Mouse (Mus musculus) G1E-ER4 (cell line): ENCODE measurements around the gene Raver2. TPM values are rescaled to one million over a fixed set of nuclear protein-coding genes. Genes with fewer than 3 reads are reported as not detected.

Experiments
- GATA1 ChIP-seq: IDR thresholded peaks from one replicate; pipeline ENCODE4 v1.8.0; 2012; ENCODE audit warnings: low read length, inconsistent platforms
- polyA plus RNA-seq: library from polyadenylated mRNA; stranded (reverse); fragments of >175 nt; gene quantifications from 2 replicates; pipeline ENCODE4 v1.2.3, GENCODE M21; 2012

Gene Raver2
- polyA plus RNA-seq, 1 experiment, result not detected

DNA sequence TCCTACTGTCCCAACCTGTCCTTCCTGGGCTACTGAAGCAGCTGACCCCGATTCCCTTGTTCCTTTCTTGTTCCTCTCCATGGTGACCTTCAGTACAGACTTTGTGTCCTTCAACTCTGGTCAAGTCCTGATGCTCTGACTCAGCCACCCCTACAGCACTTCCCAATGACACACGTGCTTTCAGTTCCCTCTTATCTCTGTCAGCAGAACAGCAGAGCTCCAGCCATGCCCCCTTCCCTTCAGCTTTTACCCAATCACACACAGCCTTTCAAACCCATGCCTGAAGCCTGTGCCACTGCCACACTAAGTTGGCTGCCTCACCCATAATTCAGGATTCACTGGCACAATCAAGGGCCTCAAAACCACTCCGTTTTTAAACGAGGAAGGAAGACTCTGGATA is 86.8 kb downstream of the Raver2 start:
- TF ChIP-seq GATA1, result no peak

DNA sequence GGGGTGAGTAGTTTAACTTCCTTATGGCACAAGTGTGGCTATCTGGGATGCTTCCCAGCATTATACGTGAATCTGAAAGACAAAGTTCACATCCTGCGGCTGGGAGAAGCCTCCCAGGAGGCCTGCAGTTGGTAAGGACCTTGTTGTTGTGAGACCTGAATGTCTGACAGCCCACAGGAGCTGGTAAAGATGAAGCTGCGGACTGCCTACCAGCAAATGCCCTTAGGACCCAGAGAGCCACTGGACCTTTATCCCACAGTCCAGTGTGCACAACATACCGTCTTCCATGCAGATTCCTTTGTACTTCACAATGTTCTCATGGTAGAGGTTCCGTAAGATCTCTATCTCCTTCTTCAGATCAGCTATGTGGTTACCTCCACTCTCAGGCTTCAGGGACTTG is 88.7 kb downstream of the Raver2 start:
- TF ChIP-seq GATA1, result no peak

DNA sequence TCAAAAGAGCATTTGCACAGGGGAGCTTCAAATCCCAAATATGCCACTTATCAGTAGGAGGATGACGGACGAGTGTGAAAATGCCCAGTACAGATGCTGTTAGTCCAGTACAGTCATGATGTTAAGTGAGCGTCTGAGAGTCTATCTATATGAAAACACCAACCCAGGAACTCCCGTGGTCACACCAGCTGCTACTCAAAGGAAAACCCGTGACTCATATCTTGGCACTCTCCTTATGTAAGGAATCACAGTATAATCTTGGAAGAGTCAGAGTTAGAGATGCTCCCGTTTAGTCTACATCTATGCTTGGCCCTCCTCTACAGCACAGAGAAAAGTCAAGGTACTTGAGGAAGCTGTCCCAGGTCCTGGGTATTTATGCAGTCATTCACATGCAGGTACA is 89.5 kb downstream of the Raver2 start:
- no peak for TF ChIP-seq GATA1

DNA sequence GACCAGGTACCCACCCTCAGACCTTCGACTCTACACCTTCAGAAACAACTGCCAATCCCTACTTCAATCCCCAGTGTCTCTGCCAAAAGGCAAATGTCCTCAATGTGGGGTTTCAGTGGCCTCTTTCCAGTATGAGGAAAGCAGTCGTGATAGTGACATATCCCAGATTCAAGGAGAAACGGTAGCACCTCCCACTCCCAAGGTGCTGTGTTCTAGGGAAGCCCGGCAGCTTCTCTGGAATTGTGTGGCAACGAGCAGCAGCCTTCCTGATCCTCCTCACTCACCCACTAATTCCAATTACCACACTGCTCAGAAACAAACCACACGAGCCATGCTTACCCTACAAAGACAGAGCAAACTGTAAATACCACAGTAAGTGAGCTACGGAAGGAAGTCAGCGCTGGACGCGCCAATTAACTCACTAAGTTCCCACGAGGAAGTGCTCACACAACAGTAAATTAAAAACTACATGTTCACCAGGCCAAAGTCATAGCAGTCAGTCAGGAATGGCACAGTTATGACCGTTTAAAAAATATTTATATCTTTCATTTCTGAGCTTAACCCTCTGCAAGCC is 90.5 kb downstream of the Raver2 start:
- TF ChIP-seq GATA1, result no peak

DNA sequence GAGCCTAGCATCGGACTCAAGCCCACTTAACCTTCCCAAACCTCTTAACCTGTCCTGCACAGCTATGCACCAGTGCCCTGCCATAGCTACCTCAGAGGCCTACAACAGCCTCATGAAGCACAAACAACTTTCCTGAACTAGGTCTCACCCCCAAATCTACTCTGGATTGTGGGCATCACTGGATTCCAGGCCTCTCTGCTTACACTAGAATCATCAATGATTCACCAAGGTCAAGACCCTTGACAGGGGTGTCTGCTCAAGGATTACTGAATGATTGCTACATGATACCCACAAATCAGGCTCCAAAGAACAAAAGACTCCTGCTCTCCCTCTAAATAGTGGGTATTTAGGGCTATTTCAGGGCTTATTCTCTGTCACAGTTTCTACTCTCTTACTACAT is 92.0 kb downstream of the Raver2 start:
- TF ChIP-seq GATA1, result no peak

DNA sequence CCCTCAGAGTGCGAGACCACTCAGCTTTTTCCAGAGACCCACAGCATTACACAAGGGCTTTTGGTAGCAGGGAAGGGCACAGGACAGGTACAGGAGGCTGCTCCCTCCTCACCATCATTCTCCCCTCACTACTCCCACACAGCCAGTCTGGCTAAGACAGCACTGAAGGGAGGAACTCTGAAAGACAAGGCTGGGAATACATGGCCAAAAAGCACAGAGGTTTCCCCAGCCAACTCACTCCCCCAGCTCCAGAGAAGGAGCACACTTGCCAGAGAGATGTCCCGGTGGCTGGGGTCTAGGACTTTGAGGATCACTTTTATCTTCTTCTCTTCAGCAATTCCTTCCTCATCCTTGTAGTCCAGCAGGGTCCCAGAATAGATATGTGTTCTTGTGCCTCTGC is 95.4 kb downstream of the Raver2 start:
- TF ChIP-seq GATA1, result no peak

DNA sequence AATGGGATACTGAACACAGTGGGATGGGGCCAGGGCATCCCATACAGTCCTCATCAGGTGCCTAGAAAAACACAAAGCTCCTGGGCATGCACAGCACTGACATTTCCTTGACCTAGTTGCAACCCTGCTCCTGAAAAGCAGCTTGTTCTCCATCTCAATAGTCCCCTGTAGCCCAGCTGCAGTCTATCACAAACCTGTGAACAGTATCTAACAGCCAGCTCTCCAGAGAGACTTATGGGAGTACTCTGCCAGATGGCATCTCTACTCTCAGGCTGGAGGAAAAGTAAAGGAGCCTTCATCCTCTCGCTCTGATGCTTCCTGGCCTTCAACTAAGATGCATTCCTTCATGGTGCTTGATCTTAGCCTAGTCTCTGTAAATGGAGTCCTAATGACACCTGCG is 95.9 kb downstream of the Raver2 start:
- no peak for TF ChIP-seq GATA1

DNA sequence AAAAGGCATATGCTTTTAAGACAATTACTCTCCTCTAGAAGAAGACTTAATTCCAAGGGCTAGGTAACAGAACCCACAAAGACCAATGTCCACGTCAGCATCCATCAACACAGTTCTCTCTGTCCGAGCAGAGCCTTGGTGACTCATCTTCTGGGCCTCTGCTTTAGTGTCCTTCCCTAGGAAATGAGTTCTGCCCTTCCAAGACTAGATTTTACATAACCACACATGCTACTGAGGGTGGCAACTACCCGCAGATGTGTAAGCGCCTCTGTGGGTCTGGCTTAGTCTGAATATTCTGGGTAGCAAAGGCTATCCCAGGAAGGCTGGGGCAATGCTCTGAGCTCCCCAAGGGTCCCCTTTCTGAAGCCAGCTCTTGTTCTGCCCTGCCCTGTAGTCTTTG is 97.0 kb downstream of the Raver2 start:
- TF ChIP-seq GATA1, result no peak

DNA sequence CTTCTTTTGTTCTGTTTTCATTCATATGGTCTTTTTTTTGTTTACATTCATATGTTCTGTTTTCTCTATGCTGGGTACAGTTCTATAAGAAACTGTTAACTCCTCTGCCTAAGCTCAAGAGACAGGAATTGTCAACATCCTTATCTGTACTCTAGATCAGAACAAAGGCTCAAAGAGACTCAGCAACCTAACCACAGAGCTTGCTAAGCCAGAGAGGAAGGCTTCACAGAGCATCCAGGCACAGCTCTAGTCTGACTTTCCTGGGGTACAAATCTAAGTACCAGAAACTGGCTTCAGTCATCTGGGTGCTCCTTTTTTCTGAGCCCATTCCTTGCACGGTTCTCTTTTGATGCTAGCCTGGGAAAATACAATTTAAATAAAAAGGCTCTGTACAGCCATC is 99.0 kb downstream of the Raver2 start:
- TF ChIP-seq GATA1, result no peak

DNA sequence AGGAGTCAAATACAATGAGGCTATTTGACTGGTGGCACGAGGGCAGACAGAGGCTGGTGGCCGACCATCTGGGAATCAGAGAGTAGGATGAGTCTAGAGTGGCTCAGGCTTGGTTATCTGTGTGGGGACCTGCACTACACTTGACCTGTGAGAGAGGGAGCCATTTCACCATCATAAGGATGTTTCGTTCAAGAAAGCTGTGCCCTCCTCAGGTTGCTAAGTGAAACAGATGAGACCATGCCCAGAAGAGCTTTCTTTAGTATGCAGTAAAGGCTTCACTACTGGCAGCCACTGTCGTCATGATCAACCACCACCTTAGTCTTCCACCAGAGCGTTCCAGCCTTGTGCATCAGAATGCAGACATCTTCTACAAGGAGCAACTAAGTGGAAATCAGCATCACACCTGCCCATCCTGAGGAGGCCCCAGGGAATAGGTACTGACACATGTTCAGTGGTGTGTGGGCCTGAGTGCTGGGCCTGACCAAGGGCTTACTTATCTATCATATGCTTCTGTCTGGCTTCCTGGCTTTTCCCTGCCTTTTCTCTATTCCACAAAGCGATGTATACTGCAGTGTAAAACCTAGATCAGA is 99.5 kb downstream of the Raver2 start:
- no peak for TF ChIP-seq GATA1

DNA sequence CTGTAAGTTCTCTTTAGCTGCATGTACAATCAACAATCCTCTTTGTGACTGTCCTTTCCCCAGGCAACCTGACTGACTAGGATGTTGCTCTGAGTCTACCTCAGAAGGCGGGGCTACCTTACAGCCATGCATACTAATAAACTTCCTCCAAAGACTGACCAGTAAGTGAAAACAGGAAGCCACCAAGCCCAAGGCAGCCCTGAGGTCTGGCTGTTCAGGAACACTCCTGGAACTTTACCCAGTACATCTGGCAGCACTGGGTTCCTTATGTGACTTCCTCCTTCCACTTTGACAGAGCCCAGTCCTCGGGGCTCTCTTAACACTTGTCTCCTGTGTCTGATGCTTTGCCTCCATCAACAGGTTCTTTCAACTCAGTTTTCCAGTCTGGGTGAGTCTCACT is 104.0 kb downstream of the Raver2 start:
- TF ChIP-seq GATA1, result no peak

DNA sequence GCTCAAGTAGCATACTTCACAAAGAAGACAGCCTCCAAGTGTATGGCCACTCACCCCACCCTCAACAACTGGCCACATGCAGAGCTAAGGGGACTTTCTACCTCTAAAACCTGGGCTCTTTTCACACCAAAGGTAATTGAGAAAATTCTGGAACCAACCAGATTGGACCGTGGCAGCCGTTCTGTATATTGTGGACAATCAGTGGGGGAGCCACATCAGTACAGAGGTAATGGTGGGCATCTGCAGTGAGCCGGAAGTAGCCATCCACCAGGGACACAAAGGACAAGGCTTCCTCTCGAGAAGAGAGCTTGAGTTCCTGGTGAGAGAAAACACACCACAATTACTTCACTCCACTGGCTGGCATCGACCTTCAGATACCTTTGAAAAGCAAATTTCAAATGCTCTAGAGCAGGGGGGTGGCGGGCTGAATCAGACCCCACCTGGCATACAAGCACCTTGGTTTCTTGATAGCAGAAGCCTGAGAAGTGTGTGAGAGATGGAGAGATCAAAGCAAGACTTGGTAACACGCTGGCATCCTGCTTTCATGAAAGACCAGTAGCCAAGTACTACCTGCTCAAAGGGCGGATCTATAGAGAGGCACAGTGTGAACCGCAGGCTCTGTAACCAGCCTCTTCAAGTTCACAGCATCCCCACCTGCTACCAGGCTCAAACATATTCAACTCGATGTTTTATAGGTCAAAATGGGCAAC is 106.3 kb downstream of the Raver2 start:
- no peak for TF ChIP-seq GATA1

DNA sequence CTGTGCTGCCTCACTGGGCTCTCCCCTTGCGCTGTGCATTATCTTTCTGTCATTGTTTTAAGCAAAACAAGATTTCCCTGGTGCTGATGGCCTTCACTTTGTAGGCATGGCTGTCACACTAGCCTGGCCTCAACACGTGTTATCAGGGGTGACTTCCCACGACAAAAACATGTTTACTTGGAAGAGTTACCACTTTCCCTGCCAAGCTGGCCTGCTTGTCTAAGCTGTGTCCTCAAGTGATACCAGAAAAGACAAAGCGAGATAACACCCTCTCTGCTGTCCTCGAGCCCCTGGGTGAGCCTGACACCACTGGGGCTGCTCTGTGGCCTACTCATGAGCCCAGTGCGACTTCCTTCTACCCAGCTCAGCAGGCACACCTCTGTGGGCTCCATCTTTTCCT is 107.3 kb downstream of the Raver2 start:
- no peak for TF ChIP-seq GATA1

DNA sequence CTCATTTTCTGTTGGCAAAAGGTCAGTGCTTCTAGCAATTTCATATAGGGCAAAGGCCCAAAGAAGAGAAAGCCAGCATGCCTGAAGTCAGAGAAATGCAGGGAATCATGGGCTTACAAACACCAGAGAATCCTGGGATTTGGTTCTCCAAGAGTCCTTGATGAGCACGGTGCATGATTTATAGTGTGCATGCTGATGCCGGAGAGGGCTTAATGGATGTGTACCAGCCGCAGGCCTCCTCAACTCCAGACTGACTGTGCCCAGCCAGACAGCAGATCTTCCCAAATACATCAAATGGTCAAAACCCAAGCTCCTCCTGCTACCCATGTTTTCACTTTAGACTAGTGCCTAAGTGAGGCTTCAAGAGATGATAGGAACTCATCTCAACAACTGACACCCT is 109.0 kb downstream of the Raver2 start:
- no peak for TF ChIP-seq GATA1

DNA sequence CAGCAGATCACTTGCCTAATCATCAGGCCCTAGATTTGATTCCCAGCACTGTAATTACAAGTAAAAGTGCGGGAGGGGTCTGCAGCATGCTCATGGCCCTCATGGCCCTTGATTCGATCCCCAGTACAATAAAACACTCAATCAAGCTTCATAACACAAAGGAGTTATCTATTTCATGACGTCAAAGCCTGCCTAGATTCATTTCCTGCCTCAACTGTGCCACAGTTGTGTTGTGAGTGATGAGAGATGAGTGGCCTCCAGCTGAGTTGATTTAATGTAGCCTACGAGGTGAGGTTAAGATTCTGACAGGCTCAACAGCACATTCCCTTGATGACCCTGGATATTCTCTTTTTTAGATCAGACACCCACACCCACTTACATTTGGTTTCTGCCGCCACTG is 110.3 kb downstream of the Raver2 start:
- no peak for TF ChIP-seq GATA1

DNA sequence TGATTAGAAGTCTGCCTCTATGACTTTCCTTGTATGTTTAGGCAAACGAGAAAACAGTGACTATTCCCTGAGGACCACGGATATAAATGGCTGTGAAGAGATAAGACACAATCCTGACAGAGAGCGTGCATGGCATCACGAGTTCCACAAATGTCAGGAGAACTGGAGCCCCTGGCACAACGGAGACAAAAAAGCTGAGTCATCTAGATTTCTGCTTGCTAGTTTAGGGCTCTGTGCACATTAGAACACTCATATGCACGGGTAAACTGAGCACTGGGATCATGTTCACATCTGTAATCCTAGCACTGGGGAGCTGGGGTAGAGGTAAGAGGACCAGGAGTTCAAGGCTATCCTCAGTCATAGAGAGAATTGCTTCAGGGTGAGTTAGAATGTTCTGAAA is 111.1 kb downstream of the Raver2 start:
- TF ChIP-seq GATA1, result no peak

DNA sequence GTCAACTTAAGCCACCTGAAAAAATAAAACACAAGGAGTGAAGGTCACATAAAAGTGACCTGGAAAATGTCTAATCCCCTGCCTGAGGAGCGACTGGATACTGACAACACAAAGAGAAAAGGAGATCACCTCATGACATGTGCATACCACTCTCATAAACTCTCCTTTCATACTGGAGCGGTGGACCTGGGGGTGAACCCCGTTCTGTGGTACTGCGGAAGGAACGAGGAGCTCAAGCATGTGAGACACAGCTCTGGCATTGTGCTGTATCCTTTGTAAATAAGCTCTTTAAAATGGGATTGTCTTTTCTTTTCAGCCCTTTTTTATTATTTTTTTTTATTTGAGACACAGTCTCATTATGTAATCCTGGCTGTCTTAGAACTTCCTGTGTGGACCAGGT is 111.9 kb downstream of the Raver2 start:
- TF ChIP-seq GATA1, result no peak
